Mouse (Mus musculus) lung, adult 2 months (tissue): ENCODE measurements around the gene Tsga10. TPM values are rescaled to one million over a fixed set of nuclear protein-coding genes. Genes with fewer than 3 reads are reported as not detected.

Source experiments
- DNase-seq: peaks from one replicate; pipeline ENCODE4 v3.0.0; 2022
- H3K4me1 ChIP-seq: fragments of 200-500 bp; 2 replicates; pipeline ENCODE4 v1.6.1; 2011; ENCODE audit warnings: low read length; ENCODE audit not compliant: control insufficient read depth, insufficient read depth
- H3K4me3 ChIP-seq: fragments of 200-500 bp; replicated peaks from 2 replicates; pipeline ENCODE3; 2011; ENCODE audit warnings: low read depth, mild to moderate bottlenecking, control low read depth, low read length; ENCODE audit errors: extremely low read depth
- CTCF ChIP-seq: fragments of 200-500 bp; IDR thresholded peaks from 2 replicates; pipeline ENCODE4 v1.5.1; 2011; ENCODE audit warnings: mild to moderate bottlenecking, low read length, control low read depth; ENCODE audit not compliant: insufficient read depth
- POLR2A ChIP-seq: fragments of 200-500 bp; IDR thresholded peaks from 2 replicates; pipeline ENCODE4 v1.6.1; 2011; ENCODE audit warnings: low read depth, mild to moderate bottlenecking, control low read depth, low read length, borderline replicate concordance; ENCODE audit errors: extremely low read depth
- WGBS: fragments of 180-500 bp; shearing (Covaris S2); methylation state at CpG from one replicate; pipeline ENCODE4 v1.1.7; 2018; 5-methylcytosine and 5-hydroxymethylcytosine counted together
- polyA plus RNA-seq: library from polyadenylated mRNA; depleted of rRNA; stranded (reverse); fragments of >200 nt; gene quantifications from 2 replicates; pipeline ENCODE4 v1.2.3, GENCODE M21; 2012; rRNA removed

The Tsga10 gene
- polyA plus RNA-seq, 1 experiment: 1.8 TPM

GRCm38 (mm10) chr1:37711596-37712356, 154.5 kb downstream of the Tsga10 start:
- TF ChIP-seq CTCF: no peak
- no peak for TF ChIP-seq POLR2A
- no peak for DNase-seq
- 82% methylated on average over 10 of the region's 10 CpGs for WGBS

GRCm38 (mm10) chr1:37711082-37711481, 155.1 kb downstream of the Tsga10 start:
- TF ChIP-seq POLR2A (no peak), CTCF (no peak)
- DNase-seq: no peak
- Histone ChIP-seq H3K4me1 (no peaks in the 10 kb centered on the region), H3K4me3 (no peak overlapping the region)
- 94% methylated on average over 5 of the region's 5 CpGs for WGBS

More at GRCm38 (mm10) chr1:37711596-37712356, 154.5 kb downstream of the Tsga10 start:
- Histone ChIP-seq H3K4me1 (no peaks in the 10 kb centered on the region), H3K4me3 (no peak overlapping the region)

- TF ChIP-seq CTCF (no peak), POLR2A (no peak)
- no peaks in the 10 kb centered on the region for H3K4me1 ChIP-seq
- no peak for DNase-seq
- H3K4me3 ChIP-seq: no peak overlapping the region
- WGBS: 64% methylated on average over 8 of the region's 8 CpGs
Measured at GRCm38 (mm10) chr1:37709736-37710135, 156.5 kb downstream of the Tsga10 start.

- no peak for DNase-seq
- TF ChIP-seq POLR2A: no peak
- TF ChIP-seq CTCF: no peak
- Histone ChIP-seq H3K4me1 (no peaks in the 10 kb centered on the region), H3K4me3 (no peak overlapping the region)
- WGBS: 82% methylated on average over 6 of the region's 6 CpGs
Measured at GRCm38 (mm10) chr1:37708270-37708955, 157.8 kb downstream of the Tsga10 start.

Other genes with a start within 250 kb of the Tsga10 start
- 12.9 and 14.5 TPM in 2 replicates for gene 2010300C02Rik, start 146.3 kb downstream of the Tsga10 start, polyA plus RNA-seq
- gene Lipt1, start 5.3 kb upstream of the Tsga10 start, polyA plus RNA-seq: 0.77 and 1.2 TPM in 2 replicates
- gene Mitd1, start 24.0 kb upstream of the Tsga10 start, polyA plus RNA-seq: 4.0 and 7.2 TPM in 2 replicates
- 19.2 and 25.7 TPM in 2 replicates for gene Mrpl30, start 24.0 kb upstream of the Tsga10 start, polyA plus RNA-seq
- not detected in 2 replicates for gene Lyg2, start 50.1 kb upstream of the Tsga10 start, polyA plus RNA-seq
- gene Lyg1, start 91.3 kb upstream of the Tsga10 start, polyA plus RNA-seq: 7.4 TPM in 1 of 2 replicates, not detected in the other
- 5.9 and 9.6 TPM in 2 replicates for gene Txndc9, start 131.5 kb upstream of the Tsga10 start, polyA plus RNA-seq
- 4.3 and 6.9 TPM in 2 replicates for gene Eif5b, start 131.6 kb upstream of the Tsga10 start, polyA plus RNA-seq